Mouse (Mus musculus): Measurements from ENCODE around the gene Gm20479.

Gm20479 gene

DNA sequence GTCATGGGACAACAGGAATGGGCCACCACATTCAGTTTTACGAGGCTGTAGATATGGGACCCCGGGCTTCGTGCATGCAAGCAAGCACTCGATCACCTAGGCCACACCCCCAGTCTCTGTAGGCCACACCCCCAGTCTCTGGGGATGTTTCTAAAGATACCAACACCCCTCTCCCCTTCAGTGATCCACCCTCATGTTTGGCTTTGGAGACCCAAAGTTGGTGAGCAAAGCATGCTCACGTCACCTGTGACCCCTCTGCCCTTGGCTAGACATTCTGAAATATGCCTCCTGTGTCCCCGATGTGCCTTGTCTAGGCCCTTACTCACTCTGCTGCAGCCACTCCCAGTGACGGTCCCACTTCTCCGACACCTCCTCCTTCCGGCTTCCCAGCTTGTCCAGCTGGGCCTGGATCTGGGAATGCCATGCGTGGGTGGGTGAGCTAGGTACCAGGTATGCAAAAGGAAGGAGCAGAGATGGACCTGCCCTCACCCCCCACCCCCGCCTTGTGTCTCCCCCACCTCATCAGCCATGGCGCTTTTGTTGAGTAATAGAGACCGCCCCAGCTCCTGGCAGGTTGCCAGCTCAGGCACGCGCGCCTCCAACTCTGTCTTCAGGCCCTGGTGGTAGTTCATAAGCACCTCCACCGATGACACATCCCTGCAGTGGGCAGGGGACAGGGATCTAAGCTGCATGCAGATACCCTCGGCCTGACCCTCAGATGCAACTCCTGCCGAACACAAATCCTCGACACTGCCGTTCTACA is 9.0 kb upstream of the Gm20479 start:
- DNase-seq = no peak

DNA sequence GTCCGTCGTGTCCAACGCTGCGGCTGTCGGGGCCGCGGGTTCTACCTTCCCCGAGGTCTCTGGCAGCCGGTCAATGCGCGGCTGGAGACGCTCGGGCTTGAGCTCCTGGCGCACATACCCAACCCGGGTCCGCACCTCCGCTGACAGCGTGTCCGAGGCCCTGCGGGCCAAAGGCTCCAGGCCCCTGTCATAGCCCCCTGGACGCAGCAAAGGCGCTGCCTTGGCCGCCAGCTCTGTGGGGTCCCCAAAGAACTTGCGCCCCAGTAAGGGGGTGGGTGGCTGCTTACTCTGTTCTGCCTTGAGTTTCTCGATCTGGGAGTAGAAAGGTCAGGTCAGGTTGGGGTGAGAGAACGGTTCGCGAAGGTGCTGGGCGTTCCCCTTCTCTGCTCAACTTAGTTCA is 7.2 kb upstream of the Gm20479 start:
- DNase-seq = no peak

DNA sequence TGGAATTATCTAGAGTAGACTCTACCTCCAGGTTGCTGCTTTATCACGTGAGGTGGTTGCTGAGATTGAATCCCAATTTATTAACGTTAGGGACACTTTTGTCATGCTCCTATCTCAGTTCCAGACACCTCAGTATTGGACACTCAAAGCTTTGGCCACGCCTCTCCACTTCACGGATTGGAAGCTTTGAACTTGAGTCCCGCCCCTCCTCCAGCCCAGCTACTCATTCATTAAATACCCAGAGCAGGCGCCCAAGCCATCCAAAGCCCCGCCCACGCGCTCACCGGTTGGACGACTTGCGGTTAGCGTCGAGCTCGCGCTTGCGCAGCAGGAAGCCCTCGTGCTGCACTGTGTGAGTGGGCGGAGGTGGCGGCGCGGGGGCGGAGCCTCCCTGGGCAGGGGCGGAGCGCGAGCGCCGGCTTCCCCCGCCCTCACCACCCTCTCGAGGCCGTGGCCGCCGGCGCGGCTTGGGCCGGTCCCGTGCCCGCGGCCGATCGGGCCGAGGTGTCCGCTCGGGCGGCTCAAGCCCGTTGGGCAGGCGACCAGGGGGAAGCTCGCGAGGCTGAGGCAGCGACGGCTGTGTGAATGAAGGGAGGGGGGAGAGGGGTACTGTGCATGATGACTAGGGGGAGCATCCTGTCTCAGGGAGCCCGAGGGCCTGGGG is 4.2 kb upstream of the Gm20479 start:
- DNase-seq = peak; percentile 99

DNA sequence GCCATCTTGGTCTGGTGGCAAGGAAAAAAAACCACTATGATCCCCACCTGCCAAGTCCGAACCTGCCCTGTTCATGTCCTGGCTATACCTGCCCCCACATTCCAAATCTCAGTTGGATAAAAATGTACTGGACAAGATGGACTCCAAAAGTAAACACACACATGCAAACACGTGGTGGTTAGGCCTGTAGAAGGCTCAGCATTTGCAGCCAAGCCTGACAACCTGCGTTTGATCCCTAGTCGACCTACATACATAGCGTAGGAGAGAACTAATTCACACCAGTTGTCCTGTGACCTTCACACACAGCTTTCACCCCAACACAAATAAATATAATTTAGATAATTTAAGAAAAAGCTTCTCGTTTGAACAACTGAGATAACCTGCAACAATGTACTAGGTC is 3.5 kb upstream of the Gm20479 start:
- DNase-seq = no peak

DNA sequence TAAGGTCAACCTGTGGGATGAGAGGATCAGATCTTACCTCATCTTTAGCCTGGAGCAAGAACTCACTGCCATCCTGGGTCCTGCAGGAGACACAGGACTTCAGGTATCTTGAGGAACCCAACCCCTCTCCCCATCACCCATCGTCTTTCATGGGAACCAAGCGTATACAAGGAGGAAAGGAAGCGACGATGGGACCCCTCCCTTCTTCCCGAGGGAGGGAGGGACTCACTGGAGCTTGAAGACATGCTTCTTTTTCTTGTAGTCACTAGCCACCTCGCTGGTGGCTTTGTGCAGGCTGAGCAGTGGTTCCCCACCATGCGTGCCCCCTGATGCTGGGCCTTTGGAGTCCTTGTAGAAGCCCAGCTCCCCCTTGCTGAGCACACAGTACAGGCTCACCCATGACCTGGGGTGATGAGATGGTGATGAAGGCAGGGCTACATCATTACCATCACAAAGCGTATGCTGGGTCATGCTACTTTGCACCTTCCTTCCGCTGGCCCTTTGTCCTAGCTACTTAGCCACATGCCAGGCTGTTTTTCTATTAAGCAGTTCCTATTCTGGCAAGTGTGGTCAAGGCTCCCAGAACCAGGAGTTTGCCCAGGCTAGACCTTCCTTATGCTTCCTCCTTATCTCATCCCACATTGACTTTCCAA is 2.6 kb upstream of the Gm20479 start:
- DNase-seq = no peak

DNA sequence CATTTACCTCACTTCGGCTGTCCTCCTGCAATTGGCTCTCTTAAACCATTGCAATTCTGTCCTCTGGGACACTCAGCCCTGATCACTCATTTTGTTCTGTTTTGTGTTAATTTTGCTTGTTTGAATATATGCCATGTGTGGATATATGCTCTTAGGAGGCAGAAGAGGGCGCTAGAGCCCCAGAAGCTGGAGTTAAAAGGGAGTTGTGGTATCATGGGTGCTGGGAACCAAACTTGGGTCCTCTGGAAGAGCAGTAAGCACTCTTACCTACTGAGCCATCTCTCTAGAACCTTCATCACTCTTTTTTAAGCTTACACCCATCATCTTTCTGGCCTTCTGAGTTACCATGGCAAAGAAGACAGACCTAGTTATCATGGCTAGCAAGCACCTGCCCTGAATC is 1.9 kb upstream of the Gm20479 start:
- DNase-seq = no peak

DNA sequence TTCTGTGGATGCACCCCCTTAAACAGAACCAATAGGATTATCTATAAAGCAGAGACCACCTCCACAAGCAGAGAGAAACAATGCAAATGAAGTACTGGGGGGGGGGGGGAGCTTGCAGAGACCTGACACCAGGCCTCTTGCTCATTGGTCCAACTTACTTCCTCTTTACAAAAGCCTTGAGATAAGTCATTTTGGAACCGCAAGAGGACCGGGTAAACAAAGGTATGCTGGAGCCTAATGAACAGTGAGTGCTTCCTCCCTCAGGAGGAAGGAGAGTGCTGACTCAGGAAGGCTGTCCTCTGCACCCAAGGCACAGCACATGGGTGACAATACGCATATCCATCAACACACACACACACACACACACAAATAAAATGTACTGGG is 368 bp upstream of the Gm20479 start:
- DNase-seq = peak in 1 of 2 experiments; percentile 19

DNA sequence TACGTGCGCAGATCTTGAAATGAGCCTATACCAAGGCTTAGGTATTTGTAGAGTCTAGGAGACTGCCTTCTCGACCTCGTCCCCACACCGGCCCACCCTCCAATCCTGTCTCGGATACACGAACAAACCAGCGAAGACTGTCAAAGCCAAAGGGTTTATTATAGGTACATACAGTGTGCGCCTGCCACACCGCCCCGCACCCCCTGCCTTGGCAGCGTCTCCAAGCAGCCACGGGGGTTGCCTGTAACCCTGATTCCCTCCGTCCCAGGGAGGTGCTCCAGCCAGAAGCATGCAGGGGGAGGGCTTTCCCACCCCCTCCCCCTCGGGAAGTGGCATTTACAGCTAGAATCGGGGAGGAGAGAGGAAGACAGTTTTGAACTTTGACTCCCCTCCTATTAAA is 971 bp downstream of the Gm20479 start:
- DNase-seq = peak in 1 of 2 experiments; percentile 43

DNA sequence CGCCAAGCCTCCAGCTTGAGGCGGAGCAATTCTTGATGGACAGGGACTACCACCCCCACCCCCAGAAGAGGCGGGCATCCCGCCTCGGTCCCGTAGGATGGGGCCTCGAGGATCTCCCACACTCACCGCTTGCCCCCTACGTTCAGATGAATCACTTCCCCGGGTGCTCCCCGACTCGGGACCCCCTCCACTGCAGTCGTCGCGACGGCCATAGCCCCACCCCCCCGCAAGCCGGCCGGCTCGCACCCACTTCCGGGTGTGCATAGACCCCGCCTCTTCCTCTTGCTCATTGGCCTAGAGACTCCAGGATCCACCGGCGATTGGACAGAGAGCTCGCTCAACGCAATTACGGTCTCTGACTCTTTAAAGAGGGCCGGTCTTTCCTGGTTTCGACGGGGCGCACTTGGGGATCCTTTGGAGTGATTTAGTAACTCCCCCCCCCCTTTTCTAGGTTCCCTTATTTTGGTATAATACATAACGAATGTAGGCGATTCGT is 1.4 kb downstream of the Gm20479 start, which contains the start of gene Shkbp1:
Gene Shkbp1, minus strand, starts transcription at position 275 of the 496 bp plus-strand sequence.
- peak; percentile 76 to 78 for DNase-seq

DNA sequence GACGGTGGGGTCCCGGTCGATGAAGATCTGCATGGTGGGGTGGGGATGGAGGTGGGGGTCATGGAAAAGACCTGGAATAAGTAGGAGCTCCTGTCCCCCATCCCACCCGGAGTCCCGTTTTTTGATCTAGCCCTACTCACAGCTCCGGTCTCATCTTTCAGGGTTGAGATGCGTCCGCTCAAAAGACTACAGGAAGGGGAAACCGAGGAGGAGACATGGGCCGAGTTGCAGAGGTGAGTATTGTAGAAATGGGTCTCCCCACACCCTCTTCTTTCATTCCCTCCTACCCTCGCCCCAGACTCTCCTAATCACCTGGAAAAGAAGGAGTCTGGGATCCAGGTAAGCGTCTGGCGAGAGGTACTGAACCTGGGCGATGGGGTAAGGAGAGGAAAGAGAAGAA is 2.0 kb downstream of the Gm20479 start:
- no peak for DNase-seq

DNA sequence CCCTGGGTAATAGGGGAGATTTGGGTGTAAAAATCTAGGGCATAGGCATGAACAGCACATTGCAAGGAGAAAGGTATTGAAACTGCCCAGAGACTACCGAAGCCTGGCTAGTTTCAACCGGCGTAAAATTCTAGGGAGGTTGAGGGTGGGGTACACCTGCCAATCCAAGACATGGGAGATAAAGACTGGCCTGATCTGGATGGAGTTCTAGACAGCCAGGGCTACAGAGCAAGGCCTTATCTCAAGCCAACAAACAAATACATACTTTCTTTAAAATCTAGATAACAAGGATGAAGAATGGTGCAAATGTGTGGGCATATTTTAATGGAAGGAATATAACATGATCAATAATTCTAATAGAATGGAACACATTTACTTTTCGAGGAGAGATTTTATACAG is 2.4 kb downstream of the Gm20479 start:
- DNase-seq = no peak

DNA sequence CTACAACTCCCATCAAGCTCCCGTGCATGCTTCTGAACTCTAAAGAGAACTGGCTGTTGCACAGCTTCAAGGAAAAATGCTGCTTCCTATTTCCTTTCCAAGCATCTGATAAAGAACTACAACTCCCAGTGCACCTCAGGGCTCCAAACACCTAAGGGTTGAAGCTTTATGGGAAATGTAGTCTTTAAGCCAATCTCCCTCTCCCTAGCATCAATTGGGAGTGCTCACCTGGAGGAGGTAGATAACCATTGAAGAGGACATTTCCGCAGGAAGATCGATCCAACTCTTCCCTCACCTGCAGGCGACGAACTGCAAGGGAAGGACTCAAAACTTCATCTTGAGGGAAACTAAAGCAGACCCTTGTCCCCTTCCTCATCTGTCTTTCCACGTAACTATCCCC is 3.1 kb downstream of the Gm20479 start:
- DNase-seq = no peak

DNA sequence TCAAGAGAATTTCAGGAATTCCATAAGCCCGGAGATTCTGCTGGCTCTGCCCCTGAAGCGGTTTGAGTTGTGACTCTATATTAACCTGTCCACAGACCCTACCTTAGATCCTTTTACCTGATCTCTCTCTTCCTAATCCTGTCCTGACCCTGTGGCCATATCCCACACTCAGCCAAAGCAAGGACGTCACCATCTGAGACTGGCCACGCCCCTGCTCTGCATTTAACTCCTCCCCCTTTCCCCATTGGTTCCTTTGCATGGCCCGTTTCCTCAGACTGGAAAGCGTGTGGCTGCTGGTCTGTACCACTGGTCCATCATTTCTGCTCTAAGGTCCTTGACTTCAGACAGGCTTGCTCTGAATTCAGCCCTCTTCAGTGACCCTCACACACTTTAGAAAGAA is 11.8 kb downstream of the Gm20479 start:
- DNase-seq = no peak

DNA sequence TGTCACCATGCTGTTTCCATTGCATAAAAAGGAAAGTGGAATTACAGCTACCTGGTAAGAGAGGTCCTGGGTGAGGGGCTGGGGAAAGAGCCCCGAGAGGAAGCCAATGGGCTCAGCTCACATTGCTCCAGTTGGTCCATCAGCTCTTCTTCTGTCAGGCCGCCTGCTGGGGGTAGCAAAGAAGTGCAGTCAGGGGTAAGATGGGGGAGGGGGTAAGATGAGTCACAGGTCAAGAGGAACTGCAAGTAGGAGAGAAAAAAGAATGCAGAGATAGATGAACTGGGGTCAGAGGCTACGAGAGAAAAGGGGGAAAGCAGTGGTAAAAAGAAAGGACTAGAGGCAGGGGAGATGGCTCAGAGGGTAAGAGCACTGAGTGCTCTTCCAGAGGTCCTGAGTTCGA is 14.6 kb downstream of the Gm20479 start:
- no peak for DNase-seq

DNA sequence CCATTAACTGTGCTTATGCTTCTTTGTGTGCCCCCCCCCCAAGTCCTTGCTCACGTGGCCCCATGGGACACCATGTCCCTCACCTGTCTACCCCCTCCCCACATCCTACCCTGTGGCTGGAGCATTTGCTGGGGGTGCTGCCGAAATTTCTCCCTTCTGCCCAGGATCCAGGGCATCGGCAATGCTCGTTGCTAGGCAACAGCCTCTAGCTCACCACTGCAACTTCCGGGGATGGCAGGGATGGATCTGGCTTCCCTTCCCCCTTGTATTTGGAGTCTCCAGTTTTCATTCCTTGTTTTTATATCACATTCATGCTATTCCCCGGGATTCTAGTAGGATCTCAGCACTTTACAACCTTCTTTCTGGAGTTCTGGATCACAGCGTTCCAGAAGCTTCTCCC is 17.7 kb downstream of the Gm20479 start:
- no peak for DNase-seq

DNA sequence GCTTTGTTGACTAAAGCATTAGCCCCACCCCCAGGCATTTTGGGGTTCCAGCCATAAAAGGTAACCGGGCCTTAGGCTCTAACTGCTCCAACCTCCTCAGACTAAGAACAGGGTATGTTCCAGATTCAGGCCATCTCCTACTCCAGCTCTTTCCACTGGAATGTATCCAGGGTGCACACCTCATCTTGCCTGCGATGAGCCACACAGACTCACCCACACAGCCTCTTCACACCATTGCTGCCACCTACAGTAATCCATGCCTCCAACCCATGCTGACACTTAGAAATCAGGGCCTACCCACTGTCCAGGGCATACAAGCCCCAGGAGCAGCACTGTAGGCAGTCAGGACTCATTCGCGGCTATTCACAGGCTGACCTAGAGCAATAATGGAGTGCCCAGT is 18.1 kb downstream of the Gm20479 start:
- no peak for DNase-seq

DNA sequence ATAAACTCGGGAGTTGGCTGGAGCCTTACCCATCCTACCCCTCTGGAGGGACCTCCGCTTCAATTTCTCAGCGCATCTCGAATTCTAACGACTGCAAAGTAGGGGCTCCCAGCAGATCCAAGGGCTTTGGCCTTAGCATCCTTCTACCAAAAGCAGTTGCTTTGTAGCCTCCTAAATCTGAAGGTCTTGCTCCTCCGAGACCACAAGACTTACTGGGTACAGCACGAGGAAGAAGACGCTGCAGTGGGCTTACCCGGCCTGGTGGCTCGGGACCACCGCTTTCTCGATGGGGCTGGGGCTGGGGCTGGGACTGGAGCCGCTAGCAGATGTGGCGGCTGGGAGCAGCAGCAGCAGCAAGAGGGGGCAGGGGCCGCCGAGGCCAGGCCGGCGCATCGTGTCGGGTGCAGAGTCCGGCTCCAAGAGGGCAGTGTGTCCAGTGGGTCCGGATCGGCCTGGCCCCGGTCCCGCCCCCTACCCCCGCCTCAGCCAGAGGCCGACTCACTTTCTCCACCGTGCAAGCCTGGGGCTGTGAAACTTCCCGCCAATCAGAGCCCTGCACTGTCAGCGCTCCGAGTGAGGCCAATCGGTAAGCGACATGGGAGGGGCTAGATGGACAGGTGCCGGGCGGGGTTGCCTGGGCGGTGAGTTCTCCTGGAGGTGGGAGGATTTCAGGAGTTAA is 19.9 kb downstream of the Gm20479 start, which contains the start of gene Ltbp4:
Gene Ltbp4, minus strand, starts transcription at position 518 of the 679 bp plus-strand sequence.
- DNase-seq = no peak

DNA sequence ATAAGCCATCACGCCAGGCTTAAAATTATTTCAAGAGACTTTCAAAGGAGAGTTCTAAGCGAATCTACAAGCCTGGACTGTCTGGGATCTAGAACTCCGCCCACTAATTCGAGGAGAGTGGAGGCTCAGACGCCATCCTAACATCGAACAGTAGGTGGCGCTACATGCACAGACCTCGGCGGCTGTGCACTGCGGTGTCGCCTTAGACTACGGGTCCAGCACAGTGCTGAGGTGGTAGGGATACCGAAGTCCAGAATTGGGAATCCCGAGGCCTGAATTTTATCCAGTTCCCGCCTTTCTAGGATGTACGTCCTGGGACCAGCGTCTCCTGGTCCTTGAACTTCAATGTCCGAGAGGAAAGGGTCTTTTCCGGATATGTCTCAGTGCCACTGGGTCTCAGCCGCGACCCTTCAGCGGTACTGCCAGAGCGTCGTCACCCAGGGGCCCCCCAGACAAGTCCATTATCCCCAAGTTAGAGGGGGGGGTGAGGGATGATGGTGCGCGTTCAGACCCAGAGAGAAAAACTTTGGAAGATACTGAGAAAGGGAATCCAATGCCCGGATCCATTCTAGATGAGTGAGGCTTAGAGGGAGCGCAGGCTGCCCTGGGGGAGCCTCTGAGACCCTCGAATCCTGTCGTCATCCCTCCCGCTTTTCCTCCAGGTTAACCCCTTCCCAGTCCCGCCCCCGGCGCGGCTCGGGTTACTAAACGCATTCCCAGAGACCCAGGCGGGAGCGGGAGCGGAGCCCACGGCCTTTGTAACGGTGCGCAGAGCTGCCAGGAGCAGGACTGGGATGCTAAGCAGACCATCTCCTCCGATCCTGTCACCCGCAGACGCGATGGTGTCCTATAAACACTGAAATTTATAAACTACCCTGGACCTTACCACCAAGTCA is 21.0 kb downstream of the Gm20479 start:
- peak; percentile 69 to 86 for DNase-seq

DNA sequence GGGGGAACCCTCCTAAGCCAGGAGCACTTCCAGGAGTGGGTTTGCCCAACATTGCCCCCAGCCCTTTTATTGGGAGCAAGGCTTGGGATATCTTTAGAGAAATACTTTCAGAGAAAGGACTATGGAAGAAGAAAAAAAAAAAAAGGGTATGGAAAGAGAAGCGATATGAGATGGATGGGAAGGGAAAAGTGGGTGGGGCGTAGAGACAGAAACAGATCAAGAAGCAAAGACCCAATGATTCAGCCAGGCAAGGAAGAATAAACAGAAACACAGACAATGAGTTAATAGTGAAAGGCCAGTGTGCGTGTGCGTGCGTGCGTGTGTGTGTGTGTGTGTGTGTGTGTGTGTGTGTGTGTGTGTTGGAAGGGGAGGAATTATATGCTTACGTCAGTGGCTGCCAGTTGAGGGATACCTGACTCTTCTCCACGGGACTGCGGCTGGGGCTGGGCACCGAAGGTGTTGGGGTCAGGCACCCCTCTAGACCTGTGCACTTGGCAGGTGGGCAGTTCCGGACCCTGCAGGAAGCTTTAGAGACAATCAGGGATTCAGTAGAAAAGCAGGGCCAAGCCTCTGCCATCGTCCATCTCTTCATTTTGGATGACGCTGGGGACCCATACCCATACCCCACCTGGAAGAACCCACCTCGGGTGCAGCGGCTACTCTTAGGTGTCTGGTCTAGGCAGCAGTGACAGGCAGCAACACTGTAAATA is 22.1 kb downstream of the Gm20479 start:
- DNase-seq = no peak

DNA sequence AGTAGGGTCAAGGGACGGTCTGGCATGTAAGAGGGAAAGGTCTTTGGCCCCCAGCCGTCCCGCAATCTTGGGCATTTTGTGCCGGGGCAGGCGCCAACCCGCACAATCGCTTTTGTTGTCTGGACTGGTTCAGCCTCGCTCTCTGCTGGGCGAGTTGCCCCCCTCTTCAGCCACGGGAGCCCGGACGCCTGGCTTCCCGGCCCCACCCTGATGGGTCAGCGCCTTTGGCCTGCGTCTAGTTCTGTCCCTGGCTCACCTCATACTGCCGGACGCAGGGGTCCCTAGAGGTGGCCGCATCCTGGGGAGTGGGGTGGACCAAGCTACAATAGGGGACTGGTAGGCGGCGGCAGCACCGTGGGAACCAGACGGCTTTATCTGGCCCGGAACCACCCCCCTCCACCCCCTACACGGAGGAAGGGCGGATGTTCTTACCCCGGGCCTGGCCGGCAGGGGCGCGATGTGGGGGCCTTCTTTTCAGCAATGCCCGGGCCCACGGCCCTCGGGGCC is 22.8 kb downstream of the Gm20479 start:
- DNase-seq = peak in 1 of 2 experiments; percentile 24

DNA sequence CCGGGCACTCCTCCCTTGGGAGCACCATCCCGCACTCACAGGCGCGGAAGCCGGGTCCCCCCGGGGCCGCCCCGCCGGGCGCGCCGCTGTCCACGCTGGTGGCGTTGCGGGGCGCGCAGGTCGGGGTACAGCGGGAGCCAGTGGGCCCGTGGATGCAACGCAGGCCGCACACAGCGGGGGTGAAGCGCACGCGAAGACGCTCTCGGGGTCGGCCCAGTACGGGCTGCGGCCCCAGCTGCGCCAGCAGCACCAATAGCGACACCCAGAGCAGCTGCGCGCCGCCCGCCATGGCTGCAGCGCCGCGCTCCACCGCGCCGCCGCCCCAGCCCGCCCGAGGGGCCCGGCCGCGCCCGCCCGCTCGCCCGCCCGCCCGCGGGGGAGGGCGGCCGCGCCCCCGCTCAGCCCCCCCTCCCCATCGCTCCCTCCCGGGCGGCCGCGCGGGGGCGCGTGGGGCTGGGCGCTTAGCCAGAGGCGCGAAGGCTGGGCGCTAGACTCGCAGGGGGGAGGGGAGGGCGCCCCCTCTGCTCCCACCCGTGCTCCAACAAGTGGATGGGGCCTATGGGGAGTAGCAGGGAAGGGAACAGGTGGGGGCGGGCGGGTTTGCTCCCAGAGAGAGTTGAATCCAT is 23.8 kb downstream of the Gm20479 start:
- peak in 1 of 2 experiments; percentile 22 for DNase-seq
